22 mouse cellular contexts compared by ENCODE assay signal in the genomic region with DNA sequence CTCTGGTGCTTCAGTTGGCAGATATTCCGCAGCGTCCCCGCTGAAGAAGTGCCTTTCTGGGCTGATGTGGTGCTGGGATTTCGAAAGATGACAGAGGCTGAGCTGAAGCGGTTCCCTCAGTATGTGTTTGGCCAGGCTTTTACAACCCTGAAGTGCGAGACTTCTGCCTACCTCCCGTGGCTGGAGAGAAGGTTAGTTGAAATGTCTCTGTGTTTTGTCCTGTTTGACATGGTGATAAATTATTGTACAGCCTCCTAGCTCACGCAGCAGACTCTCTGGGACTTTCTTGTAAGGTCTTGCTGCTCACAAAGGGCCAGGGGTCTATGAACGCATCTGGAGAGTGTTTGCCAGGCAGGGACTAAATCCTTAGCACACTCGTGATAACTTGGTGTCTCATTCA. TPM values are rescaled to one million over a fixed set of nuclear protein-coding genes. Genes with fewer than 3 reads are reported as not detected.
DNase-seq lines count a peak whose midpoint lies in the region; ATAC-seq and TF ChIP-seq lines count a peak whose summit lies in the region.
"Had no signal": no experiment of that assay in that cellular context is flagged by ENCODE, and none has a peak within 500 bp of the region (broad histone marks: within the 10 kb centered on the region; RNA-seq: fewer than 3 reads in every experiment).

No protein-coding gene starts in this region.

- no peak for TF ChIP-seq CTCF in intestine, postnatal 0 days (IDR thresholded peaks at IDR 0.05; ENCODE audit: low read depth)

- H3K9ac ChIP-seq in heart, embryonic 11.5 days (ENCODE audit: low read depth, low read length) = no peak overlapping the region
- H3K9ac ChIP-seq in intestine, embryonic 15.5 days = no peak overlapping the region
- no peak overlapping the region for H3K9ac ChIP-seq in intestine, postnatal 0 days (ENCODE audit: low read depth, low read length)
- H3K9ac ChIP-seq in stomach, embryonic 15.5 days = no peak overlapping the region
- H3K9ac ChIP-seq: neural tube, embryonic 13.5 days had no signal

- H3K4me2 ChIP-seq in heart, embryonic 11.5 days = no peak overlapping the region
- H3K4me2 ChIP-seq in intestine, embryonic 15.5 days (replicated peaks) = 0 out of 2 replicates have a peak overlapping the region, but pooled peaks have one; percentile 5
- H3K4me2 ChIP-seq in intestine, postnatal 0 days (replicated peaks; ENCODE audit: low read depth) = no peak overlapping the region
- no peak overlapping the region for H3K4me2 ChIP-seq in stomach, embryonic 15.5 days
- H3K4me2 ChIP-seq: liver, embryonic 11.5 days; neural tube, embryonic 13.5 days had no signal

- peaks cover 7% of the 10 kb centered on the region for H3K4me1 ChIP-seq in heart, embryonic 11.5 days (ENCODE audit: control insufficient read depth, insufficient read depth, low read length)
- H3K4me1 ChIP-seq in intestine, embryonic 15.5 days (replicated peaks) = 0 out of 2 replicates have a peak, but pooled peaks cover 5% of the 10 kb centered on the region
- H3K4me1 ChIP-seq in intestine, postnatal 0 days (replicated peaks; ENCODE audit: control insufficient read depth, insufficient read depth, low read length) = no peaks in the 10 kb centered on the region
- peaks cover 8% of the 10 kb centered on the region; the same call in 1 of the 2 replicates for H3K4me1 ChIP-seq in stomach, embryonic 15.5 days

- WGBS in heart, embryonic 11.5 days (ENCODE audit: insufficient replicate concordance) = 23% methylated on average over 10 of the region's 10 CpGs
- 17% methylated on average over 10 of the region's 10 CpGs for WGBS in intestine, embryonic 15.5 days
- WGBS in intestine, postnatal 0 days = 36% methylated on average over 10 of the region's 10 CpGs
- 32% methylated on average over 10 of the region's 10 CpGs for WGBS in stomach, embryonic 15.5 days

- H3K27ac ChIP-seq in heart, embryonic 11.5 days (ENCODE audit: low read depth, low read length) = 0 out of 2 replicates have a peak overlapping the region, but pooled peaks have one; percentile 58
- peak overlapping the region; percentile 13; the same call in 1 of the 2 replicates for H3K27ac ChIP-seq in intestine, embryonic 15.5 days
- no peak overlapping the region for H3K27ac ChIP-seq in intestine, postnatal 0 days (ENCODE audit: low read depth, low read length)
- 0 out of 2 replicates have a peak overlapping the region, but pooled peaks have one; percentile 6 for H3K27ac ChIP-seq in stomach, embryonic 15.5 days
- H3K27ac ChIP-seq: neural tube, embryonic 13.5 days had no signal

- H3K4me3 ChIP-seq in heart, embryonic 11.5 days (ENCODE audit: low read depth, low read length) = no peak overlapping the region
- no peak overlapping the region for H3K4me3 ChIP-seq in intestine, embryonic 15.5 days (replicated peaks)
- H3K4me3 ChIP-seq in intestine, postnatal 0 days (ENCODE audit: low read depth, low read length) = no peak overlapping the region
- H3K4me3 ChIP-seq in stomach, embryonic 15.5 days (replicated peaks) = no peak overlapping the region
- H3K4me3 ChIP-seq: midbrain, embryonic 10.5 days; neural tube, embryonic 13.5 days had no signal

- intact Hi-C loops in heart, postnatal 36 days (cut with DNase I) = loop anchor here (10.0 kb wide), 1 partner anchor 383 kb away; the partner anchor contains the start of gene Gtf3c6

- H3K27me3 ChIP-seq in heart, embryonic 11.5 days (ENCODE audit: control insufficient read depth, insufficient read depth, low read length) = no peaks in the 10 kb centered on the region
- no peaks in the 10 kb centered on the region for H3K27me3 ChIP-seq in intestine, embryonic 15.5 days (replicated peaks)
- H3K27me3 ChIP-seq in intestine, postnatal 0 days (replicated peaks; ENCODE audit: control insufficient read depth, insufficient read depth, low read length) = no peaks in the 10 kb centered on the region
- H3K27me3 ChIP-seq in stomach, embryonic 15.5 days (replicated peaks) = no peaks in the 10 kb centered on the region
- H3K27me3 ChIP-seq: CH12.LX; neural tube, embryonic 13.5 days had no signal

- ATAC-seq in heart, embryonic 11.5 days (replicated peaks; ENCODE audit: insufficient number of reproducible peaks, low FRiP score, low TSS enrichment) = no peak
- ATAC-seq in intestine, embryonic 15.5 days = no peak
- no peak for ATAC-seq in intestine, postnatal 0 days
- no peak for ATAC-seq in stomach, embryonic 15.5 days (ENCODE audit: insufficient read depth, low FRiP score, low read depth)
- ATAC-seq: inflammation-experienced regulatory T-cells, adult 6 months had no signal

- no peaks in the 10 kb centered on the region for H3K9me3 ChIP-seq in heart, embryonic 11.5 days (replicated peaks; ENCODE audit: control insufficient read depth, low read length)
- H3K9me3 ChIP-seq in intestine, embryonic 15.5 days = no peaks in the 10 kb centered on the region
- H3K9me3 ChIP-seq in intestine, postnatal 0 days (ENCODE audit: control insufficient read depth) = no peaks in the 10 kb centered on the region
- no peaks in the 10 kb centered on the region for H3K9me3 ChIP-seq in stomach, embryonic 15.5 days
- H3K9me3 ChIP-seq: midbrain, embryonic 10.5 days; neural tube, embryonic 13.5 days had no signal

- DNase-seq in heart, postnatal 36 days = no peak
- peak; percentile 62 for DNase-seq in embryo, embryonic 10.5 days (ENCODE audit: low spot score)
- no peak for DNase-seq in adrenal gland, postnatal 4 days (ENCODE audit: low spot score in 2 of 2)
- DNase-seq in spleen, adult 12 weeks (ENCODE audit: low spot score) = no peak
- DNase-seq: adrenal gland, adult 8-10 months; cerebellum, adult 2 months; gastrocnemius, postnatal 14 days; kidney, postnatal 4 days; lung, adult 2 months; lung, postnatal 36 days; thymus, postnatal 4 days had no signal

- no peaks in the 10 kb centered on the region for H3K36me3 ChIP-seq in heart, embryonic 11.5 days (ENCODE audit: control insufficient read depth, insufficient read depth, low read length)
- no peaks in the 10 kb centered on the region for H3K36me3 ChIP-seq in intestine, embryonic 15.5 days
- no peaks in the 10 kb centered on the region for H3K36me3 ChIP-seq in intestine, postnatal 0 days (ENCODE audit: control insufficient read depth, insufficient read depth)
- no peaks in the 10 kb centered on the region for H3K36me3 ChIP-seq in stomach, embryonic 15.5 days
- H3K36me3 ChIP-seq: midbrain, embryonic 10.5 days; neural tube, embryonic 13.5 days had no signal

RNA-seq across cellular contexts. Expression of gene Ddo, which starts 7.5 kb away (rescaled TPM):
- polyA plus RNA-seq in heart, embryonic 11.5 days (2014; fragmentation: Nextera tagmentation; extraction: Ambion mirVana) = 5.3 and 6.0 TPM in 2 replicates
- 10 to 100 TPM; 34.7 to 38.7 TPM for total RNA-seq in heart, postnatal 36 days (2021)
- 0.45 and 0.56 TPM in 2 replicates for polyA plus RNA-seq in intestine, embryonic 15.5 days (2015; fragmentation: Nextera tagmentation; extraction: Ambion mirVana)
- polyA plus RNA-seq in intestine, postnatal 0 days (2015; fragmentation: Nextera tagmentation; extraction: Ambion mirVana) = 0.76 and 0.84 TPM in 2 replicates
- 1.4 TPM in 2 replicates for polyA plus RNA-seq in stomach, embryonic 15.5 days (2015; fragmentation: Nextera tagmentation; extraction: Ambion mirVana)
- total RNA-seq in adrenal gland, postnatal 4 days (2021) = 1 to 10 TPM; 6.6 to 7.4 TPM
- total RNA-seq: CH12.LX; common myeloid progenitor, adult 5-6 weeks; monocyte, adult 5-6 weeks had no signal
- polyA plus RNA-seq: inflammation-experienced regulatory T-cells, adult 6 months had no signal

RNA-seq across cellular contexts. Expression of gene Mettl24, which starts 45.8 kb away (rescaled TPM):
- 2.0 and 2.5 TPM in 2 replicates for polyA plus RNA-seq in heart, embryonic 11.5 days (2014; fragmentation: Nextera tagmentation; extraction: Ambion mirVana)
- total RNA-seq in heart, postnatal 36 days (2021) = 1 to 10 TPM; 1.1 to 1.4 TPM
- polyA plus RNA-seq in intestine, embryonic 15.5 days (2015; fragmentation: Nextera tagmentation; extraction: Ambion mirVana) = 4.2 and 4.3 TPM in 2 replicates
- polyA plus RNA-seq in intestine, postnatal 0 days (2015; fragmentation: Nextera tagmentation; extraction: Ambion mirVana) = 1.7 and 1.9 TPM in 2 replicates
- 3.3 and 3.4 TPM in 2 replicates for polyA plus RNA-seq in stomach, embryonic 15.5 days (2015; fragmentation: Nextera tagmentation; extraction: Ambion mirVana)
- 1 to 10 TPM; 9.3 to 9.9 TPM for total RNA-seq in adrenal gland, postnatal 4 days (2021)
- total RNA-seq: CH12.LX; common myeloid progenitor, adult 5-6 weeks; monocyte, adult 5-6 weeks had no signal
- polyA plus RNA-seq: inflammation-experienced regulatory T-cells, adult 6 months had no signal
